Comparison of ENCODE assay signal across 11 mouse cellular contexts in genomic region chr11:96596301-96596700, GRCm38 (mm10).
DNase-seq lines count a peak whose midpoint lies in the region; ATAC-seq and TF ChIP-seq lines count a peak whose summit lies in the region.
"Had no signal": no experiment of that assay in that cellular context is flagged by ENCODE, and none has a peak within 500 bp of the region (broad histone marks: within the 10 kb centered on the region; RNA-seq: fewer than 3 reads in every experiment).

No protein-coding gene starts in this region.

- H3K36me3 ChIP-seq in lung, embryonic 14.5 days (ENCODE audit: insufficient read depth) = no peaks in the 10 kb centered on the region
- H3K36me3 ChIP-seq in hindbrain, embryonic 12.5 days = no peaks in the 10 kb centered on the region
- no peaks in the 10 kb centered on the region for H3K36me3 ChIP-seq in liver, embryonic 15.5 days (replicated peaks)
- no peaks in the 10 kb centered on the region for H3K36me3 ChIP-seq in stomach, embryonic 15.5 days

- peak overlapping the region; percentile 45 for H3K4me2 ChIP-seq in lung, embryonic 14.5 days
- peak overlapping the region; percentile 34 for H3K4me2 ChIP-seq in hindbrain, embryonic 12.5 days (replicated peaks)
- peak overlapping the region; percentile 6 for H3K4me2 ChIP-seq in liver, embryonic 15.5 days
- H3K4me2 ChIP-seq in stomach, embryonic 15.5 days = peak overlapping the region; percentile 34

- H3K4me3 ChIP-seq in lung, embryonic 14.5 days (ENCODE audit: low read depth, low read length) = no peak overlapping the region
- no peak overlapping the region for H3K4me3 ChIP-seq in hindbrain, embryonic 12.5 days
- H3K4me3 ChIP-seq in liver, embryonic 15.5 days (replicated peaks) = no peak overlapping the region
- H3K4me3 ChIP-seq in stomach, embryonic 15.5 days (replicated peaks) = no peak overlapping the region
- H3K4me3 ChIP-seq: myocyte had no signal

- H3K4me1 ChIP-seq in lung, embryonic 14.5 days (ENCODE audit: insufficient read depth) = peaks cover 5% of the 10 kb centered on the region; the same call in 1 of the 2 replicates
- peaks cover 6% of the 10 kb centered on the region for H3K4me1 ChIP-seq in hindbrain, embryonic 12.5 days
- no peaks in the 10 kb centered on the region for H3K4me1 ChIP-seq in liver, embryonic 15.5 days (replicated peaks)
- H3K4me1 ChIP-seq in stomach, embryonic 15.5 days = no peaks in the 10 kb centered on the region

- no peaks in the 10 kb centered on the region for H3K9me3 ChIP-seq in lung, embryonic 14.5 days (ENCODE audit: low read depth, low read length)
- no peaks in the 10 kb centered on the region for H3K9me3 ChIP-seq in hindbrain, embryonic 12.5 days (replicated peaks)
- H3K9me3 ChIP-seq in liver, embryonic 15.5 days (replicated peaks) = no peaks in the 10 kb centered on the region
- H3K9me3 ChIP-seq in stomach, embryonic 15.5 days = no peaks in the 10 kb centered on the region

- ATAC-seq in lung, embryonic 14.5 days (ENCODE audit: insufficient read depth) = no peak
- ATAC-seq in hindbrain, embryonic 12.5 days (ENCODE audit: low FRiP score) = no peak
- no peak for ATAC-seq in liver, embryonic 15.5 days (ENCODE audit: insufficient read depth)
- ATAC-seq in stomach, embryonic 15.5 days (ENCODE audit: insufficient read depth, low FRiP score, low read depth) = no peak
- ATAC-seq in frontal cortex, adult (ENCODE audit: low TSS enrichment) = no peak

- no peak overlapping the region for H3K9ac ChIP-seq in lung, embryonic 14.5 days
- 0 out of 2 replicates have a peak overlapping the region, but pooled peaks have one; percentile 38 for H3K9ac ChIP-seq in hindbrain, embryonic 12.5 days
- no peak overlapping the region for H3K9ac ChIP-seq in liver, embryonic 15.5 days
- H3K9ac ChIP-seq in stomach, embryonic 15.5 days = no peak overlapping the region

- DNase-seq in lung, embryonic 14.5 days = no peak
- DNase-seq in lung, postnatal 14 days = no peak
- DNase-seq in urinary bladder, postnatal 25 days (ENCODE audit: low spot score) = no peak
- no peak for DNase-seq in ovary, postnatal 36 days (ENCODE audit: low spot score)
- DNase-seq: cerebellum, postnatal 10 days; lung, adult 2 months had no signal

- 17% methylated on average over 6 of the region's 6 CpGs for WGBS in lung, embryonic 14.5 days
- 22% methylated on average over 6 of the region's 6 CpGs for WGBS in hindbrain, embryonic 12.5 days
- 50% methylated on average over 6 of the region's 6 CpGs for WGBS in liver, embryonic 15.5 days (ENCODE audit: insufficient replicate concordance)
- WGBS in stomach, embryonic 15.5 days = 26% methylated on average over 6 of the region's 6 CpGs

- no peak for TF ChIP-seq CTCF in lung, embryonic 14.5 days (IDR thresholded peaks at IDR 0.05; ENCODE audit: low read depth)

- H3K27ac ChIP-seq in lung, embryonic 14.5 days (ENCODE audit: low read depth) = no peak overlapping the region
- peak overlapping the region; percentile 69 for H3K27ac ChIP-seq in hindbrain, embryonic 12.5 days
- H3K27ac ChIP-seq in liver, embryonic 15.5 days (replicated peaks) = no peak overlapping the region
- H3K27ac ChIP-seq in stomach, embryonic 15.5 days = no peak overlapping the region

- no peaks in the 10 kb centered on the region for H3K27me3 ChIP-seq in lung, embryonic 14.5 days (ENCODE audit: insufficient read depth, low read length)
- H3K27me3 ChIP-seq in hindbrain, embryonic 12.5 days = no peaks in the 10 kb centered on the region
- H3K27me3 ChIP-seq in liver, embryonic 15.5 days = no peaks in the 10 kb centered on the region
- H3K27me3 ChIP-seq in stomach, embryonic 15.5 days (replicated peaks) = no peaks in the 10 kb centered on the region
